Comparison of ENCODE assay signal across 8 mouse cellular contexts in the genomic region with DNA sequence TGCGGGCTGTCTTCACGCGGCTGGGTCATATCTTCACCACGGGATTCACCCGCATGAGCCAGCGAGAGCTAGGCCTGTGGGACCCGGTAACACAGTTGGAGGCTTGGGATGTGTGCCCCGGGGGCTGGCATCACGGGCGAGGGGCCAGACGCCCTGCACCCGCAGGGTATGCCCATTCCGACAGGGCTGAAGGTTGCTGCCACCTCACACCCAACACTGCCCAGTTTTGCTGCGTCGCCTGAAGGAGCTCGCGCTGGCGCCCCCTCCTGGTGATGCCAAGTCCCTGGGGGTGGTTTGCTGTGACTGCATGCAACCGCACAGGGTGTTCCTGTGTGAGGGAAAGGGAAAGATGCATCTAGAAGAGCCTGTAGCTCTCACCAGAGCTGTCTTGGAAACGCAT. TPM values are rescaled to one million over a fixed set of nuclear protein-coding genes. Genes with fewer than 3 reads are reported as not detected.
DNase-seq lines count a peak whose midpoint lies in the region; ATAC-seq lines count a peak whose summit lies in the region.

No protein-coding gene starts in this region.

- peak; percentile 51 for ATAC-seq in forebrain, embryonic 16.5 days
- no peak for ATAC-seq in hindbrain, embryonic 12.5 days (ENCODE audit: low FRiP score)
- peak; percentile 85 for ATAC-seq in megakaryocyte, adult 5-6 weeks (ENCODE audit: poor library complexity, severe bottlenecking)

- no peak overlapping the region for H3K4me2 ChIP-seq in forebrain, embryonic 16.5 days (ENCODE audit: low read length)
- peak overlapping the region; percentile 33 for H3K4me2 ChIP-seq in hindbrain, embryonic 12.5 days (replicated peaks)

- no peak overlapping the region for H3K9ac ChIP-seq in forebrain, embryonic 16.5 days (replicated peaks; ENCODE audit: low read depth, low read length)
- no peak overlapping the region for H3K9ac ChIP-seq in hindbrain, embryonic 12.5 days

- H3K36me3 ChIP-seq in forebrain, embryonic 16.5 days (ENCODE audit: control insufficient read depth, insufficient read depth): peaks cover 19% of the 10 kb centered on the region
- H3K36me3 ChIP-seq in hindbrain, embryonic 12.5 days: peaks cover 23% of the 10 kb centered on the region

- no peaks in the 10 kb centered on the region for H3K9me3 ChIP-seq in forebrain, embryonic 16.5 days (ENCODE audit: control insufficient read depth, low read length)
- H3K9me3 ChIP-seq in hindbrain, embryonic 12.5 days (replicated peaks): no peaks in the 10 kb centered on the region

- 13% methylated on average over 20 of the region's 20 CpGs for WGBS in forebrain, embryonic 16.5 days
- 17% methylated on average over 20 of the region's 20 CpGs for WGBS in hindbrain, embryonic 12.5 days

- H3K27ac ChIP-seq in forebrain, embryonic 16.5 days (ENCODE audit: low read length): no peak overlapping the region
- no peak overlapping the region for H3K27ac ChIP-seq in hindbrain, embryonic 12.5 days

- DNase-seq in Muller cell, postnatal 12 days (ENCODE audit: inconsistent ontology term): peak; percentile 67
- DNase-seq in cerebellum, adult 11-12 months: peak; percentile 74
- DNase-seq in layer of hippocampus, postnatal 25 days (ENCODE audit: extremely low spot score in 1 of 2, low spot score in 1 of 2): peak; percentile 70 to 90
- peak; percentile 79 to 87 for DNase-seq in right cerebral cortex, postnatal 10 days (ENCODE audit: low spot score in 2 of 2)
- peak; percentile 67 to 79 for DNase-seq in urinary bladder, postnatal 36 days (ENCODE audit: low spot score in 2 of 2)

- H3K4me1 ChIP-seq in forebrain, embryonic 16.5 days (replicated peaks; ENCODE audit: control insufficient read depth, insufficient read depth, low read length): peaks cover 11% of the 10 kb centered on the region
- peaks cover 8% of the 10 kb centered on the region for H3K4me1 ChIP-seq in hindbrain, embryonic 12.5 days

- H3K27me3 ChIP-seq in forebrain, embryonic 16.5 days (replicated peaks; ENCODE audit: control insufficient read depth, insufficient read depth, low read length): peaks cover 38% of the 10 kb centered on the region
- H3K27me3 ChIP-seq in hindbrain, embryonic 12.5 days: peaks cover 59% of the 10 kb centered on the region

- no peak overlapping the region for H3K4me3 ChIP-seq in forebrain, embryonic 16.5 days (replicated peaks; ENCODE audit: low read length)
- no peak overlapping the region for H3K4me3 ChIP-seq in hindbrain, embryonic 12.5 days

RNA-seq across cellular contexts. Expression of gene Coro6, which starts 5.6 kb away (rescaled TPM):
- polyA plus RNA-seq in forebrain, embryonic 16.5 days (2015; fragmentation: Nextera tagmentation; extraction: Ambion mirVana): 0.11 TPM in 1 of 2 replicates, not detected in the other
- 0.09 and 0.52 TPM in 2 replicates for polyA plus RNA-seq in hindbrain, embryonic 12.5 days (2016; fragmentation: Nextera tagmentation; extraction: Ambion mirVana)
- 10 to 100 TPM; 10.1 to 16.6 TPM for total RNA-seq in layer of hippocampus, postnatal 25 days (2021)
- 0.09 and 0.21 TPM in 2 replicates for total RNA-seq in megakaryocyte, adult 5-6 weeks (2015)
- total RNA-seq in megakaryocyte, adult 5-6 weeks (2017): not detected in 2 replicates

RNA-seq across cellular contexts. Expression of gene Ankrd13b, which starts 21.7 kb away (rescaled TPM):
- polyA plus RNA-seq in forebrain, embryonic 16.5 days (2015; fragmentation: Nextera tagmentation; extraction: Ambion mirVana): 33.1 and 38.4 TPM in 2 replicates
- polyA plus RNA-seq in hindbrain, embryonic 12.5 days (2016; fragmentation: Nextera tagmentation; extraction: Ambion mirVana): 28.3 and 29.2 TPM in 2 replicates
- 10 to 100 TPM; 87.3 to 93.8 TPM for total RNA-seq in layer of hippocampus, postnatal 25 days (2021)
- 2.0 and 2.1 TPM in 2 replicates for total RNA-seq in megakaryocyte, adult 5-6 weeks (2015)
- 2.8 and 9.1 TPM in 2 replicates for total RNA-seq in megakaryocyte, adult 5-6 weeks (2017)

RNA-seq across cellular contexts. Expression of gene Git1, which starts 25.6 kb away (rescaled TPM):
- polyA plus RNA-seq in forebrain, embryonic 16.5 days (2015; fragmentation: Nextera tagmentation; extraction: Ambion mirVana): 14.1 and 16.3 TPM in 2 replicates
- 10.9 and 13.4 TPM in 2 replicates for polyA plus RNA-seq in hindbrain, embryonic 12.5 days (2016; fragmentation: Nextera tagmentation; extraction: Ambion mirVana)
- 100 to 1,000 TPM; 272 to 274 TPM for total RNA-seq in layer of hippocampus, postnatal 25 days (2021)
- total RNA-seq in megakaryocyte, adult 5-6 weeks (2015): 17.6 and 20.0 TPM in 2 replicates
- total RNA-seq in megakaryocyte, adult 5-6 weeks (2017): 12.3 and 18.7 TPM in 2 replicates

RNA-seq across cellular contexts. Expression of gene Abhd15, which starts 47.1 kb away (rescaled TPM):
- 1.4 and 1.8 TPM in 2 replicates for polyA plus RNA-seq in forebrain, embryonic 16.5 days (2015; fragmentation: Nextera tagmentation; extraction: Ambion mirVana)
- 3.5 and 4.2 TPM in 2 replicates for polyA plus RNA-seq in hindbrain, embryonic 12.5 days (2016; fragmentation: Nextera tagmentation; extraction: Ambion mirVana)
- total RNA-seq in layer of hippocampus, postnatal 25 days (2021): 1 to 10 TPM; 1.4 to 1.6 TPM
- total RNA-seq in megakaryocyte, adult 5-6 weeks (2015): 6.8 and 8.3 TPM in 2 replicates
- total RNA-seq in megakaryocyte, adult 5-6 weeks (2017): 13.8 and 17.0 TPM in 2 replicates

RNA-seq across cellular contexts. Expression of gene Trp53i13, which starts 48.0 kb away (rescaled TPM):
- polyA plus RNA-seq in forebrain, embryonic 16.5 days (2015; fragmentation: Nextera tagmentation; extraction: Ambion mirVana): 13.0 and 14.9 TPM in 2 replicates
- polyA plus RNA-seq in hindbrain, embryonic 12.5 days (2016; fragmentation: Nextera tagmentation; extraction: Ambion mirVana): 29.7 and 32.3 TPM in 2 replicates
- total RNA-seq in layer of hippocampus, postnatal 25 days (2021): 1 to 10 TPM; 4.9 to 6.2 TPM
- total RNA-seq in megakaryocyte, adult 5-6 weeks (2015): 6.2 and 6.5 TPM in 2 replicates
- 5.0 and 5.8 TPM in 2 replicates for total RNA-seq in megakaryocyte, adult 5-6 weeks (2017)

Comparison
In these comparisons a context has a peak if more than half of its experiments do, and no peak if none do; other contexts are left out.
1. RNA of gene Coro6, which starts 5.6 kb away (total RNA-seq): 10.1 to 16.6 TPM in layer of hippocampus, postnatal 25 days; 0.09 to 0.21 TPM in megakaryocyte, adult 5-6 weeks; every median in the first group is over 4 times any median in the second.
2. RNA of gene Ankrd13b, which starts 21.7 kb away (total RNA-seq): 87.3 to 93.8 TPM in layer of hippocampus, postnatal 25 days; 2.0 to 9.1 TPM in megakaryocyte, adult 5-6 weeks; every median in the first group is over 4 times any median in the second.
3. RNA of gene Git1, which starts 25.6 kb away (total RNA-seq): 272 to 274 TPM in layer of hippocampus, postnatal 25 days; 12.3 to 20.0 TPM in megakaryocyte, adult 5-6 weeks; every median in the first group is over 10 times any median in the second.
4. Peak in every context shown above with its lines, with median percentiles within 50 percentile points of each other: DNase-seq.